Mouse (Mus musculus) forebrain, embryonic 10.5 days (tissue): ENCODE results near the gene Slc26a10. TPM values are rescaled to one million over a fixed set of nuclear protein-coding genes. Genes with fewer than 3 reads are reported as not detected.
"Not testable (repeated sequence)": the region's sequence is repeated elsewhere in the genome, so short reads cannot be mapped to it uniquely, and the experiment has no call there.

Experiments
- DNase-seq: peaks from one replicate; pipeline ENCODE4 v3.0.0-alpha.2; 2017; ENCODE audit warnings: low spot score; ENCODE audit errors: extremely low spot score
- H3K27ac ChIP-seq: fragments of 300-500 bp; sonication (generic); 2 replicates; pipeline ENCODE4 v1.5.1; 2016; ENCODE audit warnings: mild to moderate bottlenecking
- H3K27me3 ChIP-seq: fragments of 300-500 bp; sonication (generic); 2 replicates; pipeline ENCODE4 v1.6.1; 2016; ENCODE audit warnings: mild to moderate bottlenecking; ENCODE audit not compliant: poor library complexity, severe bottlenecking
- H3K36me3 ChIP-seq: fragments of 300-500 bp; sonication (generic); replicated peaks from 2 replicates; pipeline ENCODE4 v1.6.1; 2016; ENCODE audit warnings: mild to moderate bottlenecking, moderate library complexity
- H3K4me1 ChIP-seq: fragments of 300-500 bp; sonication (generic); 2 replicates; pipeline ENCODE4 v1.6.1; 2016
- H3K4me3 ChIP-seq: fragments of 300-500 bp; sonication (generic); 2 replicates; pipeline ENCODE4 v1.5.1; 2016; ENCODE audit warnings: mild to moderate bottlenecking, moderate library complexity
- H3K9me3 ChIP-seq: fragments of 300-500 bp; sonication (generic); 2 replicates; pipeline ENCODE4 v1.6.1; 2016; ENCODE audit warnings: mild to moderate bottlenecking, moderate library complexity
- WGBS: fragments of 180-500 bp; shearing (Covaris S2); methylation state at CpG from one replicate; pipeline ENCODE4 v1.1.7; 2016; 5-methylcytosine and 5-hydroxymethylcytosine counted together
- polyA plus RNA-seq: library from polyadenylated mRNA; unstranded; fragments of >200 nt; fragmentation: Nextera tagmentation; extraction: Ambion mirVana; gene quantifications from 2 replicates; pipeline ENCODE4 v1.2.1, GENCODE M21; 2016

Slc26a10 gene
- polyA plus RNA-seq, 1 experiment from 2014 or later = 1.9 TPM

- no peak for DNase-seq
- Histone ChIP-seq H3K27ac (no peak overlapping the region), H3K9me3 (peaks cover 3% of the 10 kb centered on the region; the same call in 1 of the 2 replicates), H3K4me1 (0 out of 2 replicates have a peak, but pooled peaks cover 3% of the 10 kb centered on the region), H3K4me3 (no peak overlapping the region), H3K36me3 (no peaks in the 10 kb centered on the region), H3K27me3 (no peaks in the 10 kb centered on the region)
- 88% methylated on average over 4 of the region's 4 CpGs for whole genome bisulfite sequencing
Measured at GRCm38 (mm10) chr10:127150471-127150872, 30.0 kb downstream of the Slc26a10 start.

GRCm38 (mm10) chr10:127147135-127147534 lies 33.3 kb downstream of the Slc26a10 start:
- Histone ChIP-seq H3K27ac (no peak overlapping the region), H3K4me3 (no peak overlapping the region), H3K36me3 (no peaks in the 10 kb centered on the region), H3K4me1 (peaks cover 8% of the 10 kb centered on the region; the same call in 1 of the 2 replicates), H3K9me3 (no peaks in the 10 kb centered on the region), H3K27me3 (no peaks in the 10 kb centered on the region)
- DNase-seq = no peak
- 81% methylated on average over 6 of the region's 6 CpGs for WGBS

- Histone ChIP-seq H3K36me3 (no peaks in the 10 kb centered on the region), H3K9me3 (no peaks in the 10 kb centered on the region), H3K4me3 (no peak overlapping the region), H3K27me3 (no peaks in the 10 kb centered on the region), H3K4me1 (peaks cover 8% of the 10 kb centered on the region; the same call in 1 of the 2 replicates), H3K27ac (no peak overlapping the region)
- WGBS = 94% methylated on average over 5 of the region's 5 CpGs
- DNase-seq = no peak
Measured at GRCm38 (mm10) chr10:127145303-127145702, 35.1 kb downstream of the Slc26a10 start.

- no peak for DNase-seq
- no peak overlapping the region for H3K27ac ChIP-seq
- H3K36me3 ChIP-seq = no peaks in the 10 kb centered on the region
- no peak overlapping the region for H3K4me3 ChIP-seq
- peaks cover 8% of the 10 kb centered on the region; the same call in 1 of the 2 replicates for H3K4me1 ChIP-seq
- H3K27me3 ChIP-seq = no peaks in the 10 kb centered on the region
- 91% methylated on average over 7 of the region's 7 CpGs for WGBS
- no peaks in the 10 kb centered on the region for H3K9me3 ChIP-seq
Measured at GRCm38 (mm10) chr10:127144536-127144935, 35.9 kb downstream of the Slc26a10 start.

GRCm38 (mm10) chr10:127143228-127143627 lies 37.2 kb downstream of the Slc26a10 start:
- H3K36me3 ChIP-seq = no peaks in the 10 kb centered on the region
- no peak overlapping the region for H3K4me3 ChIP-seq
- no peak overlapping the region for H3K27ac ChIP-seq
- 82% methylated on average over 8 of the region's 8 CpGs for WGBS
- DNase-seq = no peak
- no peaks in the 10 kb centered on the region for H3K27me3 ChIP-seq
- H3K4me1 ChIP-seq = peaks cover 5% of the 10 kb centered on the region; the same call in 1 of the 2 replicates
- no peaks in the 10 kb centered on the region for H3K9me3 ChIP-seq

DNA sequence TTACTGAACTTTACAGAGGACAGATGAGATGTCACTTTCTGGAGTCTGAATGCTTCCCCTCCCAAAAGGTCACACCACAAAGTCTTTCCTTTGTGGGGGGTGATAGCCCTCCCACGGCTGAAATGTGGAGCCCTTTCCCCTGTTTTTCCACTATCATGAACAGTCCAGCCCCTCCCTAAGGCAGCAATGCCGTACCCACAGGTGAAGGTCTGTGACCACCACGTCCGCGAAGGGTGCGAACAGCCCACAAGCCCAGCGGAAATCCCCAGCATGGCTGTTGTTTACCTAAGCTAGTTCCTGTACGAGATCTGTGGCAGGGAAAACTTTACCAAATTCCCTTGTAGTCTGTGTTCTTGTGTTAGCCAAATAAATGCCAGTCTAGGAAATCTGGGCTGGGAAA lies 38.9 kb downstream of the Slc26a10 start:
- Histone ChIP-seq H3K36me3 (no peaks in the 10 kb centered on the region), H3K27ac (no peak overlapping the region), H3K4me1 (peaks cover 5% of the 10 kb centered on the region; the same call in 1 of the 2 replicates), H3K4me3 (no peak overlapping the region), H3K9me3 (no peaks in the 10 kb centered on the region), H3K27me3 (no peaks in the 10 kb centered on the region)
- WGBS = 89% methylated on average over 8 of the region's 8 CpGs
- no peak for DNase-seq

- H3K36me3 ChIP-seq = no peaks in the 10 kb centered on the region
- 90% methylated on average over 11 of the region's 11 CpGs for WGBS
- H3K4me1 ChIP-seq = peaks cover 5% of the 10 kb centered on the region; the same call in 1 of the 2 replicates
- no peak for DNase-seq
- no peak overlapping the region for H3K4me3 ChIP-seq
- H3K27me3 ChIP-seq = no peaks in the 10 kb centered on the region
- H3K9me3 ChIP-seq = no peaks in the 10 kb centered on the region
- H3K27ac ChIP-seq = no peak overlapping the region
Measured at GRCm38 (mm10) chr10:127140971-127141370, 39.5 kb downstream of the Slc26a10 start.

DNA sequence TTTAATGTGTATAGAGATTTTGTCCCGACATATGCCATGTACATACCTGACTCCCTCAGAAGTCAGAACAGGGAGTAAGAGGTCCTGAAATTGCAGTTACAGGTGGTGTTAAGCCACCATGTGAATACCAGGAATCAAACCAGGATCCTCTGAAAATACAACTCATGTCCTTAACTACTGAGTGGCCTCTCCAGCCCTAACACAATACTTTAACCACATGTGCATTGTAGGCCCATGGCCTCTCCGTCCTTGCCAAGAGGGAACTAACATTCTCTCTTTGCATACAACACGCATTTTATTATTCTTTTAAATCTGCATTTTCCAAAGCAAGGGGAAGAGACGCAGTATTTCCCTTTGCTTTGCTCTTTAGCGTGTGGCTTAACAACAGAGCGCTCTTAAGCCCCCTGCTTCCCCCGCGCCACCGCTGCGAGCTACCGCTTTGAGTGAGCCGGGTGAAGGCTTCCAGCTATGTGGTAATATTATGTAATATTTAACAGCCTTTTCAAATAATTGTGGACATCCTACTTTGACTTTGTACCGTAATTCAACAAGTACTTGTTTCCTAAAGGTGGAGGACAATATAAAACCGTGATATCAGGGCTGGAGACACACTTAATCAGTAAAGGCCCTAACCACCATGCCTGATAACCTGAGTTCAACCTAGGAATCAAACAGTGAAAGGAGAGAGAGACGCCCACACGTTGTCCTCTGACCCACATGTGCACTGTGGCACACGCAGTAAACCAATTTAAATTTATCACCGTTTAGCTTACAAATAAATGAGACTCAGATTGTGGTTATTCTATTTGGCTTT lies 41.9 kb downstream of the Slc26a10 start:
- H3K27ac ChIP-seq = no peak overlapping the region
- H3K4me3 ChIP-seq = no peak overlapping the region
- DNase-seq = no peak
- H3K4me1 ChIP-seq = no peaks in the 10 kb centered on the region; the same call in 1 of the 2 replicates
- H3K9me3 ChIP-seq = no peaks in the 10 kb centered on the region
- H3K27me3 ChIP-seq = no peaks in the 10 kb centered on the region
- no peaks in the 10 kb centered on the region for H3K36me3 ChIP-seq
- WGBS = 92% methylated on average over 18 of the region's 18 CpGs

GRCm38 (mm10) chr10:127137896-127138295 lies 42.5 kb downstream of the Slc26a10 start:
- no peak overlapping the region for H3K27ac ChIP-seq
- WGBS = 91% methylated on average over 3 of the region's 3 CpGs
- DNase-seq = no peak
- no peaks in the 10 kb centered on the region; the same call in 1 of the 2 replicates for H3K4me1 ChIP-seq
- no peak overlapping the region for H3K4me3 ChIP-seq
- H3K27me3 ChIP-seq = no peaks in the 10 kb centered on the region
- no peaks in the 10 kb centered on the region for H3K36me3 ChIP-seq
- no peaks in the 10 kb centered on the region for H3K9me3 ChIP-seq

- no peak for DNase-seq
- Histone ChIP-seq H3K4me1 (peaks cover 5% of the 10 kb centered on the region; the same call in 1 of the 2 replicates), H3K4me3 (no peak overlapping the region), H3K9me3 (no peaks in the 10 kb centered on the region), H3K36me3 (no peaks in the 10 kb centered on the region), H3K27me3 (no peaks in the 10 kb centered on the region), H3K27ac (no peak overlapping the region)
- 91% methylated on average over 4 of the region's 4 CpGs for WGBS
Measured at GRCm38 (mm10) chr10:127136510-127136909, 43.9 kb downstream of the Slc26a10 start.

DNA sequence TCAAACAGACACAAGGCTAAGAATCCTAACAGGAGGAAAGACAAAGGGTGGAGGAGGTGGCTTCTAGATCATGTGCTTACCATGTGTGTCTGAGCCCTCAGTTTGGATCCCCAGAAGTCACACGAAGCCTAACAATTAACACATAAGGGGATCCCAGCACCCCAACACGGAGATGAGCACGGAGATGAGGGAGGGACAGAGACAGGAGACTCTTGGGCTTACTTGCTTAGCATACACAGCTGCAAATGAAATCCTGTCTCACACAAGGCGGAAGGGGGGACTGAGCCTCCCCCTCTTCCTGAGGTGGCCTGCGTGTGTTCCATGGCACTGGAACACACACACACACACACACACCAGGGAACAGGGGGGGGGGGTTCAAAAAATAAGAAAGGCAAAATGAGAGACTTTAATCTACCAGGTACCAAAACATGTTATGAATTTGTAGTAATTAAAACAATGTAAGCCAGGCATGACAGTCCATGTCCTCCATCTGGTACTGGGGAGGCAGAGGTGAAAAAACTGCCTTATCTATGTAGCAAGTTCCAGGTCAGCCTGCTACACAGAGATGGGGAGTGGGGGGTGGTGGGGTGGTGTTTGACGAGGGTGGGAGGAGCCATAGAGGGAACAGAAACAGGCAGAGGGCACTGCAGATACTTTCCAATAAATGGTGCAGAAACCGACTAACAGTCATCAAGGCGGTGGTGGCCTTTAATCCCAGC lies 45.2 kb downstream of the Slc26a10 start:
- H3K36me3 ChIP-seq = no peaks in the 10 kb centered on the region
- peaks cover 5% of the 10 kb centered on the region; the same call in 1 of the 2 replicates for H3K4me1 ChIP-seq
- H3K4me3 ChIP-seq = no peak overlapping the region
- H3K27me3 ChIP-seq = no peaks in the 10 kb centered on the region
- WGBS = 60% methylated on average over 8 of the region's 8 CpGs
- no peak overlapping the region for H3K27ac ChIP-seq
- H3K9me3 ChIP-seq = no peaks in the 10 kb centered on the region
- no peak for DNase-seq

DNA sequence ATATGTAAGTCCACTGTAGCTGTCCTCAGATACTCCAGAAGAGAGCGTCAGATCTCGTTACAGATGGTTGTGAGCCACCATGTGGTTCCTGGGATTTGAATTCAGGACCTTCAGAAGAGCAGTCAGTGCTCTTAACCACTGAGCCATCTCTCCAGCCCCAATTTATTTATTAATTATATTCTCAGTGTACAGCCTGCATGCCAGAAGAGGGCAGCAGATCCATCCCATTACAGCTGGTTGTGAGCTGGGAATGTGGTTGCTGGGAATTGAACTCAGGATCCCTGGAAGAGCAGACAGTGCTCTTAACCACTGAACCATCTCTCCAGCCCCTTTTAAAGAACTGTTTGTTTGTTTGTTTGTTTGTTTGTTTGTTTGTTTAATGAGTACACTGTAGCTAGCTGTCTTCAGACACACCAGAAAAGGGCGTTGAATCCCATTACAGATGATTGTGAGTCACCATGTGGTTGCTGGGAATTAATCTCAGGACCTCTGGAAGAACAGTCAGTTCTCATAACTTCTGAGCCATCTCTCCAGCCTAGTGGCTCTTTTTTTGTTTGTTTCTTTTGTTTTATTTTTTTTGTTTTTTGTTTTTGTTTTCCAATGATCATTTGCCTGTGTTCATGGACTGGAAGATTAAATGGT lies 45.9 kb downstream of the Slc26a10 start:
- DNase-seq, H3K9me3 ChIP-seq, H3K4me1 ChIP-seq, H3K27ac ChIP-seq, H3K4me3 ChIP-seq, H3K36me3 ChIP-seq, H3K27me3 ChIP-seq: not testable (repeated sequence)
- WGBS = 88% methylated on average over 3 of the region's 3 CpGs
